Mouse (Mus musculus) monocyte, adult 2 months (primary cell): ENCODE results near the gene Gm20736.
"Not testable (repeated sequence)": the region's sequence is repeated elsewhere in the genome, so short reads cannot be mapped to it uniquely, and the experiment has no call there.

Experiments
- DNase-seq, 2 experiments: peaks; one replicate each; pipeline ENCODE4 v3.0.0; 2022; ENCODE audit warnings: low spot score in 2 of 2, low read depth in 1 of 2

Gm20736 gene

DNA sequence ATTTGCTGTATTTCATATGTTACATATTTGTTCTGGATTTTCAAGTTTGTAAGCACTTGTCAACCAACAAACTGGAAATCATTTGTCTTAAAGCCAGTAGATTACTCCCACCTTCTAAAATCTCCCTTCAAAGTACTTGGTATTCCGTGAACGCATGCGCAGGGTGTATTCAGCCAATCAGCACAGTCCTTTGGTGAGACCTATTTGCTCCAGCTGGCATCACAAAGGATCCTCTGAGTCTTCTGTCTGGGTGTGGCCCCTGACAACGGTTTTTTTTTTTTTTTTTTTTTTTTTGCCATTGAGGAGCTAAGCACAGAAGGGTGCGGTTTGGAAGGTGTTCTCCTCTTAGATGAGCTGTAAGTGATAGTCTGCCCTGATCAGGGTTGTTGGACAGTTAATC lies at the start of gene Gm20736:
Gm20736 (plus strand) TSS at position 301 of the 400 bp plus-strand sequence.
- DNase-seq: not testable (repeated sequence)
